Mouse (Mus musculus) MEL-GATA-1-ER (cell line): Measurements from ENCODE around the gene Smr2.
"Not testable (repeated sequence)": the region's sequence is repeated elsewhere in the genome, so short reads cannot be mapped to it uniquely, and the experiment has no call there.

Source experiments
- DNase-seq: peaks from one replicate; pipeline ENCODE4 v3.0.0-alpha.2; 2012; ENCODE audit warnings: low read depth; ENCODE audit errors: extremely low read depth

Smr2 gene

GRCm38 (mm10) chr5:88086256-88086655 lies at the start of gene Smr2:
Smr2 (plus strand) TSS chr5:88086556.
- not testable (repeated sequence) for DNase-seq

GRCm38 (mm10) chr5:88111430-88111829 lies 25.1 kb downstream of the Smr2 start, which contains the start of gene Gm11116:
Gm11116 (minus strand) TSS chr5:88111530.
- no peak for DNase-seq

GRCm38 (mm10) chr5:88153999-88154398 lies 67.6 kb downstream of the Smr2 start, which contains the start of gene Gm11115:
Gm11115 (minus strand) TSS chr5:88154099.
- no peak for DNase-seq
